Mouse (Mus musculus) heart, postnatal 0 days (tissue): ENCODE measurements around the gene 1700025C18Rik.

Source experiments
- CTCF ChIP-seq: IDR thresholded peaks from 2 replicates; pipeline ENCODE4 v1.5.1; 2016; ENCODE audit warnings: antibody characterized with exemption, control low read depth, low read depth
- EP300 ChIP-seq: IDR thresholded peaks from 2 replicates; pipeline ENCODE4 v1.6.1; 2016; ENCODE audit warnings: antibody characterized with exemption, low read depth

DNA sequence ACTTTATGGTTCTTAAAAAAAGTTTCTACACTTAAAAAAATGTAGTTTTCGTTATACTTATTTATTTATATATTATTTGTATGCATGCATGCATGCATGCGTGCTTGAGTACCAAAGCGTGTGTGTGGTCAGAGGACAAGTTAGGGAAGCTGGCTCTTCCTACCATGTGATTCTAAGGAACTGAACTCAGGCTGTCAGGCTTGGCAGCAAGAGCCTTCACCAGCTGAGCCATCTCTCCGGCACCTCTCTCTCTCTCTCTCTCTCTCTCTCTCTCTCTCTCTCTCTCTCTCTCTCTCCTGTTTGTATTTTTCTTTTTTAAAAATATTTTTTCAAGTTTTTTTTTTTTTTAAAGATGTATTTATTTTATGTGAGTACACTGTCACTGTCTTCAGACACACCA, 30.6 kb downstream of the 1700025C18Rik start:
- TF ChIP-seq EP300 (no peak), CTCF (no peak)
